ENCODE assay signal across 16 mouse cellular contexts in genomic region chr17:85747976-85748648, GRCm38 (mm10).
DNase-seq lines count a peak whose midpoint lies in the region; ATAC-seq lines count a peak whose summit lies in the region.
"Had no signal": no experiment of that assay in that cellular context is flagged by ENCODE, and none has a peak within 500 bp of the region (broad histone marks: within the 10 kb centered on the region; RNA-seq: fewer than 3 reads in every experiment).

No protein-coding gene starts in this region.

- no peaks in the 10 kb centered on the region for H3K27me3 ChIP-seq in limb, embryonic 11.5 days (ENCODE audit: control insufficient read depth, insufficient read depth, low read length)
- H3K27me3 ChIP-seq in limb, embryonic 10.5 days (ENCODE audit: low read depth, poor library complexity, severe bottlenecking) = peaks cover 59% of the 10 kb centered on the region
- H3K27me3 ChIP-seq in hindbrain, embryonic 12.5 days = peaks cover 17% of the 10 kb centered on the region; the same call in 1 of the 2 replicates
- H3K27me3 ChIP-seq in midbrain, embryonic 13.5 days = peaks cover 34% of the 10 kb centered on the region
- H3K27me3 ChIP-seq: forebrain, embryonic 15.5 days; lung, embryonic 15.5 days had no signal

- 14% methylated on average over 16 of the region's 16 CpGs for WGBS in limb, embryonic 11.5 days
- WGBS in limb, embryonic 10.5 days = 25% methylated on average over 16 of the region's 16 CpGs
- 54% methylated on average over 16 of the region's 16 CpGs for WGBS in hindbrain, embryonic 12.5 days
- 62% methylated on average over 16 of the region's 16 CpGs for WGBS in midbrain, embryonic 13.5 days

- no peak overlapping the region for H3K4me3 ChIP-seq in limb, embryonic 11.5 days (ENCODE audit: low read depth, low read length)
- no peak overlapping the region for H3K4me3 ChIP-seq in limb, embryonic 10.5 days
- no peak overlapping the region for H3K4me3 ChIP-seq in hindbrain, embryonic 12.5 days
- H3K4me3 ChIP-seq in midbrain, embryonic 13.5 days (replicated peaks) = no peak overlapping the region
- H3K4me3 ChIP-seq: forebrain, embryonic 15.5 days; lung, embryonic 15.5 days had no signal

- H3K36me3 ChIP-seq in limb, embryonic 11.5 days (ENCODE audit: control insufficient read depth, insufficient read depth, low read length) = no peaks in the 10 kb centered on the region
- no peaks in the 10 kb centered on the region for H3K36me3 ChIP-seq in limb, embryonic 10.5 days
- H3K36me3 ChIP-seq in hindbrain, embryonic 12.5 days = no peaks in the 10 kb centered on the region
- H3K36me3 ChIP-seq in midbrain, embryonic 13.5 days = no peaks in the 10 kb centered on the region
- H3K36me3 ChIP-seq: forebrain, embryonic 15.5 days; lung, embryonic 15.5 days had no signal

- peak; percentile 58; the same call in 1 of the 2 replicates for ATAC-seq in limb, embryonic 11.5 days (ENCODE audit: insufficient number of reproducible peaks, low FRiP score, low TSS enrichment, low read depth)
- peak; percentile 30; the same call in 1 of the 2 replicates for ATAC-seq in hindbrain, embryonic 12.5 days (ENCODE audit: low FRiP score)
- no peak for ATAC-seq in midbrain, embryonic 13.5 days
- ATAC-seq in megakaryocyte, adult 5-6 weeks (ENCODE audit: poor library complexity, severe bottlenecking) = no peak
- ATAC-seq: forebrain, embryonic 15.5 days; intestine, postnatal 0 days had no signal

- H3K4me2 ChIP-seq in limb, embryonic 11.5 days (ENCODE audit: low read depth, severe bottlenecking) = peak overlapping the region; percentile 28; the same call in 1 of the 2 replicates
- peak overlapping the region; percentile 45 for H3K4me2 ChIP-seq in hindbrain, embryonic 12.5 days (replicated peaks)
- peak overlapping the region; percentile 43; the same call in 1 of the 2 replicates for H3K4me2 ChIP-seq in midbrain, embryonic 13.5 days (replicated peaks)
- H3K4me2 ChIP-seq: lung, embryonic 15.5 days had no signal

- peak; percentile 34 for DNase-seq in limb, embryonic 11.5 days (ENCODE audit: low spot score)
- no peak for DNase-seq in limb, embryonic 10.5 days (ENCODE audit: low spot score)
- DNase-seq in gastrocnemius, postnatal 10 days = no peak
- no peak for DNase-seq in natural killer cell, adult 2 months (ENCODE audit: low spot score in 2 of 2)
- DNase-seq: gastrocnemius, postnatal 14 days; heart, postnatal 10 days; layer of hippocampus, adult 9-11 months; left cerebral cortex, postnatal 4 days; right cerebral cortex, postnatal 4 days; thymus, postnatal 25 days had no signal

- no peak overlapping the region for H3K27ac ChIP-seq in limb, embryonic 11.5 days (replicated peaks; ENCODE audit: low read depth, low read length)
- no peak overlapping the region for H3K27ac ChIP-seq in limb, embryonic 10.5 days
- no peak overlapping the region for H3K27ac ChIP-seq in hindbrain, embryonic 12.5 days
- no peak overlapping the region for H3K27ac ChIP-seq in midbrain, embryonic 13.5 days
- H3K27ac ChIP-seq: forebrain, embryonic 15.5 days; lung, embryonic 15.5 days had no signal

- no peak overlapping the region for H3K9ac ChIP-seq in limb, embryonic 11.5 days (ENCODE audit: low read length)
- H3K9ac ChIP-seq in hindbrain, embryonic 12.5 days = no peak overlapping the region
- H3K9ac ChIP-seq in midbrain, embryonic 13.5 days (replicated peaks) = no peak overlapping the region
- H3K9ac ChIP-seq: forebrain, embryonic 15.5 days; lung, embryonic 15.5 days had no signal

- H3K9me3 ChIP-seq in limb, embryonic 11.5 days (ENCODE audit: control insufficient read depth, low read length) = no peaks in the 10 kb centered on the region
- no peaks in the 10 kb centered on the region for H3K9me3 ChIP-seq in limb, embryonic 10.5 days (replicated peaks)
- no peaks in the 10 kb centered on the region for H3K9me3 ChIP-seq in hindbrain, embryonic 12.5 days (replicated peaks)
- H3K9me3 ChIP-seq in midbrain, embryonic 13.5 days = no peaks in the 10 kb centered on the region
- H3K9me3 ChIP-seq: forebrain, embryonic 15.5 days; lung, embryonic 15.5 days had no signal

- H3K4me1 ChIP-seq in limb, embryonic 11.5 days (ENCODE audit: control insufficient read depth, insufficient read depth, low read length) = peaks cover 10% of the 10 kb centered on the region
- H3K4me1 ChIP-seq in limb, embryonic 10.5 days = peaks cover 22% of the 10 kb centered on the region
- H3K4me1 ChIP-seq in hindbrain, embryonic 12.5 days = peaks cover 19% of the 10 kb centered on the region
- H3K4me1 ChIP-seq in midbrain, embryonic 13.5 days (replicated peaks) = peaks cover 20% of the 10 kb centered on the region
- H3K4me1 ChIP-seq: lung, embryonic 15.5 days had no signal

Comparison
In these comparisons a context has a peak if more than half of its experiments do, and no peak if none do; other contexts are left out.
1. ATAC-seq: peak in limb, embryonic 11.5 days (single experiment) and hindbrain, embryonic 12.5 days (single experiment); none in midbrain, embryonic 13.5 days (single experiment) and megakaryocyte, adult 5-6 weeks (single experiment).
2. Peak in every context shown above with its lines, with median percentiles within 50 percentile points of each other: H3K4me2 ChIP-seq.